Comparison of ENCODE assay signal across 19 mouse cellular contexts in the genomic region with DNA sequence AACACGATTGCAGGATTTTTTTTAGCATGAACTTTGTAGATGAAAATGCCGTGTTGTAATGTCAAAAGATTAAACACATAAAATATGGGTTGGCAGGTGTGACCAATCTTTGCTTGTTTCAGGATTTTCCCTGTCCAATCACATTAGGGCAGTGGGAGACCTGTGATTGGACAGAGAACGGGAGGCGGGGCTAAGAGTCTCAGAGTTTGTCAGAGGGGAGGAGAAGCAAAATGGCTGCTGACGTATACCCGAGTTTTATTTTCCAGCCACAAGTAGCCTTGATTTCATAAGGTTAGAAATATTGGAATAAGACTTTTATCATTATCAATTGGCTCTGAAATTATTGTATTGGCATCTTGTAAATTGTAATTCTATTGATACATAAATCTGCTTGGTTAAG.
"Had no signal": no experiment of that assay in that cellular context is flagged by ENCODE, and none has a peak within 500 bp of the region (broad histone marks: within the 10 kb centered on the region; RNA-seq: fewer than 3 reads in every experiment).

No protein-coding gene starts in this region.

- H3K27ac ChIP-seq: liver, embryonic 14.5 days; midbrain, embryonic 10.5 days; midbrain, embryonic 12.5 days; neural tube, embryonic 13.5 days; neural tube, embryonic 15.5 days had no signal

- H3K27me3 ChIP-seq: midbrain, embryonic 12.5 days; neural tube, embryonic 13.5 days; neural tube, embryonic 15.5 days had no signal

- H3K4me3 ChIP-seq: midbrain, embryonic 10.5 days; midbrain, embryonic 12.5 days; myocyte; neural tube, embryonic 13.5 days; neural tube, embryonic 15.5 days had no signal

- H3K9me3 ChIP-seq: midbrain, embryonic 10.5 days; neural tube, embryonic 13.5 days; neural tube, embryonic 15.5 days had no signal

- DNase-seq: lung, adult 18-20 months; lung, embryonic 14.5 days; lung, postnatal 10 days; lung, postnatal 4 days; midbrain, embryonic 14.5 days; retina, postnatal 1 day; right cerebral cortex, adult 18-20 months; right cerebral cortex, postnatal 25 days; right cerebral cortex, postnatal 4 days; thymus, adult 2 months; thymus, postnatal 25 days; thymus, postnatal 4 days had no signal

- H3K4me2 ChIP-seq: lung, embryonic 14.5 days; midbrain, embryonic 12.5 days; neural tube, embryonic 13.5 days; neural tube, embryonic 15.5 days had no signal

- H3K9ac ChIP-seq: liver, embryonic 14.5 days; lung, embryonic 14.5 days; midbrain, embryonic 12.5 days; neural tube, embryonic 13.5 days; neural tube, embryonic 15.5 days had no signal

- ATAC-seq: midbrain, embryonic 16.5 days had no signal

- H3K36me3 ChIP-seq: midbrain, embryonic 10.5 days; midbrain, embryonic 12.5 days; neural tube, embryonic 13.5 days; neural tube, embryonic 15.5 days had no signal

- H3K4me1 ChIP-seq: midbrain, embryonic 12.5 days; neural tube, embryonic 13.5 days; neural tube, embryonic 15.5 days had no signal
